Mouse (Mus musculus) retina, adult 2 months (tissue): Measurements from ENCODE around the gene Mex3a.

ENCODE experiments used
- DNase-seq: peaks from one replicate; pipeline ENCODE4 v3.0.0-alpha.2; 2012; ENCODE audit warnings: low read depth, low spot score

Gene Mex3a

GRCm38 (mm10) chr3:88543651-88544410 lies 11.6 kb downstream of the Mex3a start:
- DNase-seq, result no peak

- no peak for DNase-seq
These were observed 12.3 kb downstream of the Mex3a start for GRCm38 (mm10) chr3:88544514-88544913.

DNA sequence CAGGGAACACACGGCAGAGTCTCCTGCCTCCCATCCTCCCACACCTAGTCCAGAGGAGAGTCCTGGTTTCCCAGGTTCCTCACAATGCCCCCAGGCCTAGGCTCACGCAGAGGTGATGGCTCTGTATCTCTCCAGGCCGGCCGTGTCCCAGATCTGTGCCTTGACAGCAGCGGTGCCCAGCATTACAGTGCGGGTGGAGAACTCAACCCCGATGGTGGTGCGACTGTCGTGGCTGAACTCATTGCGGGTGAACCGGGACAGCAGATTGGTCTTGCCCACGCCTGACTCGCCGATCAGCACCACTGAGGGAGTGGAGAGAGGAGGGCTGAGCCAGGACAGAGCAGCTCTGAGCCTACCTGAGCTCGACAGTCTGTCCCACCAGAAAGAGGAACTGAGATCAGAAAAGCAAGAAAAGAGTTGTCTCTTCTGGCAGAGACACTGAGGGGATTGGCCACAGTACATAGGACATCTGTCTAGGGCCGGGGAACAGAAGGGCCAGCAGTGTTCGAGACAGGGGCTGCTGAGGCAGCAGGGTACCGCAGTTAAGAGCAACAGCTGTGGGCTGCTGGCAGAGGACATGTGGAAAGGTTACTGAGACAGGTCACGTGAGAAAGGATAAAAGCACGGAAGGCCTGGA lies 12.9 kb downstream of the Mex3a start:
- DNase-seq, result no peak

DNA sequence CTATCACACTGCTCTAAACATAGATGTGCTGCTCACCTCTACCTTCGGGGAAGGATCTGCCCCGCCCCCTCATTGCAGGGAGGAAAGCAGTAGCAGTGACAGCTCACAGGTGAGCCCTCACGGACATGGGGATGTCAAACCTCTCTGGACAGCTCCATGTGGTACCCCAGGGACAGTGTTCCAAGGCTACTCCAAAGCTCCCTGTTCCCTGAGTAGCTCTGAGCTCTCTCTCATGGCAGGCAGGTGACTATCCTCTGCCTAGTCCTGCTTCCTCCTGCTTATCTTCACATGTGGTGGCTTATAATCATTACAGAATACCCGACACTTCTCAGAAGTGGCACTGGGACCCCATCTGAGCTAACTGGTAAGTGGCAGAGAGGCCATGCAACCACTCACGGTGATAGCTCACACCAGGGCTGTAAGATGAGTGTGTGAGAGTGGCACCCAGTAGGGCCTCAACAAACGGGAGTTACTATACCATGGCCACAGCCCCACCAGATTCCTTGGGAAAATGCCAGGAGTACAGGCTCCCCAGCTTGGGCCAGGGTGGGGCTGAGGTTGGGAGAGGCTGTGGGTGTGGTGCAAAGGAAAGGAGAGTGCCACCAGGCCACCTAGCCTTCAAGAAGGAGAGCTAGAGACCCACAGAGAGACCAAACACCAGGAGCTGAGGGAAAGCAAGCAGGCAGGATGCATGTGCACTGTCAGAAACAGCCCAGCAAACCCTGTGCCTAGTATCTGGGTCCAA lies 14.7 kb downstream of the Mex3a start:
- no peak for DNase-seq

DNA sequence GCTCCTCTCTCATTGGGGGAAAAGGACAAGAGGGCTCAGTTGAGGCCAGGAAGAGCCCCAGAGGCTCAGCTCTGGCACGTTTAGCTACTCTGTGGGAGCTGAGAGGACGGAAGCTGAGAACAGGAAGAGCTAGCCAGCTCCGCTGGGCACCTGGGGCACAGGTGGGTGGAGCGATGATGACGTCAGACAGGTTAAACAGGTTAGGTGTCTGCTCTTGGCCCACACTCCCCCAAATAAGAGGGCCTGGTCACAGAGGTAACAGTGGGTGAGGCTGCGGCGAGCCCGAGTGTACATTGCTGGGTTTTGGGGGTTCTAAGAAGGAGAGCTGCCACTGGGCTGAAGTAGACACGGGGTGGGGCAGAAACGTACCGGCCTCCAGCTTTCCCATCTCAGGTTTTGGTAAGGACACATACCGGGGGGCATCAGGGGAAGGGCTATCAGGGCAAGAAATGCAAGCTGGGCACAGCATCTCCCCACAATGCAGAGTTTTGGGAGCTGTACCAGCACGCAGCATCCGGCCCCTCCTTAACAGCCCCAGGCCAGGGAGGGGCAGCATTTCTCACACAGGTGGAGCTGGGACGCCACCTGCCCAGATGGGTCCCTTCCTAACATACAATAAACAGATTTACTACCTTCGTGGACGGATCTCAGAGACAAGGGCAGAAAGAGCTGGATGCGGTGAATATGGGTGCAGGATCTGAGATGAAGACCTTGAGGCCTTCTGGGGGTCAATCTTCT lies 16.2 kb downstream of the Mex3a start, which contains the start of gene Rab25:
Rab25 (minus strand) TSS at position 121 of the 738 bp plus-strand sequence.
- DNase-seq, result no peak

DNA sequence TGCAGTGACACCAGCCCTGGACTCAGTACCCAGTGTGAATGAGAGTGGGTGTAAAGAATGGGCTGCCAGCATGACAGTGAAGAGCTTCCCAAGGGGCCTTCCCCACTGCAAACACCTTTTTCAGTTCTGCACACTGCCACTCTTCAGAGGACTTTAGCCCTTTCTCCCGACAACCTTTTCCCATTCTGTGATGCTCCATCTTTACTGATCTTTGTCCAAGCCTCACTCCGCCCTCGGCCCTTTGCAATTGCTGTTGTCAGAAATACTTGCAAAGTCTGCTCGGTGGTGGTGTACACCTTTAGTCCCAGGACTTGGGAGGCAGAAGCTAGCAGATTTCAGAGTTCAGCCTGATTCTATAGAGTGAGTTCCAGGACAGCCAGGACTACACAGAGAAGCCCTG lies 19.4 kb downstream of the Mex3a start:
- DNase-seq, result no peak

DNA sequence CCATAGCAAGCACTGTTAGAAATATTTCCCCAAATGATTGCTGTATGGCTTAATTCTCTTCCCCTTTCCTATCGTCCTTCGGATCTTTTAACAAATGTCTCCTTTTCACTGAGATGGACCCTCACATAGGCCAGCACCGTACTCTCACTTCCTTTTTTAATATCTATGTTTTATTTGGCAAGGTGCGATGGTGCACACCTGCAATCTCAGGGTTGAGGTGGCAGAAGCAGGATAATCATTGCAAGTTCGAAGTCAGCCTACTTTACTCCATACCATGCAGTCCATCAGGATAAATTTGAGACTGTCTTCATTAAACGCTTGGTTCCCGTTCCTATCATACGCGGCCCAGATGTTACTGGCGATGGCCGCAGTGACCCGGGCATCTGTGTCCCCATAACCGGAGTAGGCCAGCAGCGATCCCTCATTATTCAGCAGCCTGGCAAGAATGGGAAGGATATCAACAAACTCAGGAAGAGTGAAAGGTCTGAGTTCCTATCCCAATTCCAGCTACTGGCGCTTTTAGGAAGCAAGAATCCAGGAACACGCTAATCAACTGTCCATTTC lies 20.0 kb downstream of the Mex3a start:
- no peak for DNase-seq

- DNase-seq, result peak; percentile 94
These were observed 20.7 kb downstream of the Mex3a start, which contains the start of gene Lamtor2 for GRCm38 (mm10) chr3:88552676-88553524. Gene Lamtor2 (minus strand): TSS chr3:88553074.

GRCm38 (mm10) chr3:88553525-88553879 lies 21.3 kb downstream of the Mex3a start, which contains the start of gene Ubqln4:
Gene Ubqln4 (plus strand): TSS chr3:88553758.
- peak; percentile 77 for DNase-seq

- DNase-seq, result no peak
These were observed 21.8 kb downstream of the Mex3a start for GRCm38 (mm10) chr3:88553880-88554586.

- no peak for DNase-seq
These were observed 22.9 kb downstream of the Mex3a start for GRCm38 (mm10) chr3:88555069-88555605.

DNA sequence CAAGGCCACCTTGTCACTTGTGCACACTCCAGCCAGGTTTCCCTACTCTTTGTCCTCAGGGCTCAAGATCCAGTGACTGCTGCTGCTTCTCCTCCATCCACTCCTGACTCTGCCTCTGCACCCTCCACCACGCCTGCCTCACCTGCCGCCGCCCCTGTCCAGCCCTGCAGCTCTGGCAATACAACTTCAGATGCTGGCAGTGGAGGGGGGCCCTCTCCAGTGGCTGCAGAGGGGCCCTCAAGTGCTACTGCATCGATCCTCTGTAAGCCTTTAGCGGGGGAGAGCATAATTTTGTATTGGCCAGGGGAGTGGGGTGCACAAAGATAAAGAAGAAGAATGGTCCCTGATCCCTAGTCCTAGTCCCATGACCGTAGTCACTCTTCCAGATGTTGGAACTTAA lies 23.5 kb downstream of the Mex3a start:
- no peak for DNase-seq

GRCm38 (mm10) chr3:88556616-88557015 lies 24.4 kb downstream of the Mex3a start:
- no peak for DNase-seq

DNA sequence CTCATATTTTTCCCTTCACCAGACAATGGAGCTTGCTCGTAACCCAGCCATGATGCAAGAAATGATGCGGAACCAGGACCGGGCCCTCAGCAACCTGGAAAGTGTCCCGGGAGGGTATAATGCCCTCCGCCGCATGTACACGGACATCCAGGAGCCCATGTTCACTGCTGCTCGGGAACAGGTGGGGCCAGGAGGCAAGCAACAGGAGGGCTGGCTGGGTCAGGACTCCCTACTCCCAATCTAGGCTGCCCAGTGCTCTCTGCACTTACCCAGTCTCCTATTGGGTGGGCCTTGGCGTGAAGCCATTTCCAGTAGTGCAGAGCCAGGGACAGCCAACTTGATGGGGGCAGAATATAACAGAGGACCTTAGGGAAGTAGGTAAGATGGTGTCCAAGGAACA lies 27.4 kb downstream of the Mex3a start:
- DNase-seq, result no peak

DNA sequence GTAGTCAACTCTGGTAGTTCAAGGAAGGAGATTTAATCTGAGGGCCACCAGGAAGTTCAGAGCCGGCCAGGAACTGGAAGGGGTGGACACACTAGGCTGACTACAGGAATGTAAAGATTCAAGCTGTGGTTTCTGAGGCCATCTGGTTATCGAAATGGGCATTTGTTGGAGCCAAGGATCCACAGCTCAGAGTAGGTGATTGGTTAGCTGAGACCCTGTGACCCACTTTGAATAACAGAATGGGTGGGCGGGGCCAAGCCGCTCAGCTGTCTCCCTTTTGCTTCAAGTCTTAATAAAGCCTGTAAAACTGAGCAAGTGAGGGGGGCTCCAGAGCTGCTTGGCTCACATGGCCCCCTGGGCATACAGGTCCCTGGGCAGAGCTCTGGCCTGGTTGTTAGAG lies 29.8 kb downstream of the Mex3a start:
- DNase-seq, result no peak

GRCm38 (mm10) chr3:88563442-88563841 lies 31.2 kb downstream of the Mex3a start:
- DNase-seq, result no peak

DNA sequence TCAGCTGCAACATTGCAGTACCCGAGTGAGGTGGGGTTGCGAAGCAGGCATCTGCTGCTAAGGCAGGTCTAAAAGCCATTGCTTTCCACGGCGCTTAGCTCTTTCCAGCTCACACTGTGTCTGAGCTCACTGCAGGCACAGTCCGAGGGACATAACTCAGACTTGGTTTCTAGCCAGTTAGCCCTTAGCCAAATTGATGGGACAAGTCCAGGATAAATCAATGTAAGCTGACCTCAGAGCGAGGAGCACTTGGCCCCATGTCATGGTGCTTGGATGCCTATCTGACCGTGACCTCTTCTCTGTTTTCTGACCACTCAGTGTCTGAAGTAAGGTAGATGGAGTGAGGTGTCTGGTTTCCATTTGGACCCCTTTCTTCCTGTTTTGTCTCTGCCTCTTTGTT lies 31.8 kb downstream of the Mex3a start:
- DNase-seq, result no peak

DNA sequence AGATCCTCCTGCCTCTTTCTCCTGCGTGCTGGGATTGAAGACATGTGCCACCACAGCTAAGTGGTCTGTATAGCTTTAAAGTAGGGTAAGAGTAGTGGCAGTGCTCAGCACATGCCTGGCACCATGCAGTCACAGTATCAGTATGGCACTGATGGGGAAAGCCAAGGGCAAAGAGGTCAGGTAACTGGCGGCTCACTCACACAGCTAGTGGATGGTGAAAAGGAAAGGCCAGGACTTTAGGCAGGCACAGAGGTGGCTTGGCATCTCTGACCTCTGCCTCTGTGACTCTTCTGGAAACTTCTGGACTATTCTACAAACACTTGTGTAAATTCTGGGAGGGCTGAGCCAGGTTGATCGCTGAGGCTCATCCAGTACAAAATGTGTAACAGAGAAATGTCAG lies 33.9 kb downstream of the Mex3a start:
- DNase-seq, result no peak

DNA sequence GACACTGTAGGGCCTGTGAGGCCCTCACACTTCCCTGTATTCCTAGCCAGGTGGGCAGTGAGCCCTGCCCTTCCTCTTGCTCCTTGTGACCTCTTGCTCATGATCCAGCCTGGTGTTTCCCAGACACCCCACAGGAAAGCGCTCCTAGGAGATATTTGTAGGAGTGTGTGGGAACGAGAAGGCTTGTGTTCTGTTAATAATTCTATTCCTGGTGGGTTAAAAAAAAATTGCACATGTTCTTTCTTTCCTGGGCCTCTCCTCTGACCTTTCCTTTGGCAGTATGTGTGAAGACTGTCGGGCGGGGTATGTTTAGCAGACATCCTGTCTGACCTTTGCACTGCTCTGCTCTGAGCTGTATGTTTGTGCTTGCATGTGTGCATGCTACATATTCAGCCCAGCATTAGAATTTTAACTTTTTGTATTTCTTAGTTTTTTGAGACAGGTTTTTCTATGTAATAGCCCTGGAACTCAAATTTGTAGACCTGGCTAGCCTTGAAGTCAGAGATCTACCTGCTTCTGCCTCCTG lies 34.4 kb downstream of the Mex3a start:
- DNase-seq, result no peak
